Mouse (Mus musculus) CD8-positive naive resting alpha-beta T cell, adult 2 months (primary cell): ENCODE data around the gene Xpr1.

ENCODE experiments used
- DNase-seq, 2 experiments: peaks; one replicate each; pipeline ENCODE4 v3.0.0; 2022; ENCODE audit warnings: low read depth in 2 of 2, low spot score in 2 of 2

Gene Xpr1

GRCm38 (mm10) chr1:155416701-155417677 lies at the start of gene Xpr1:
Xpr1 (minus strand) TSS chr1:155417415.
- DNase-seq, result peak; percentile 93

- no peak for DNase-seq
Measured at GRCm38 (mm10) chr1:155463442-155463841, 46.2 kb upstream of the Xpr1 start.

- no peak for DNase-seq
Measured at GRCm38 (mm10) chr1:155462582-155462981, 45.4 kb upstream of the Xpr1 start.

GRCm38 (mm10) chr1:155457532-155457931 lies 40.3 kb upstream of the Xpr1 start:
- no peak for DNase-seq

- no peak for DNase-seq
Measured at GRCm38 (mm10) chr1:155453180-155453579, 36.0 kb upstream of the Xpr1 start.

GRCm38 (mm10) chr1:155448932-155449331 lies 31.7 kb upstream of the Xpr1 start:
- DNase-seq, result no peak

GRCm38 (mm10) chr1:155447277-155447676 lies 30.1 kb upstream of the Xpr1 start:
- no peak for DNase-seq

- DNase-seq, result no peak
Measured at GRCm38 (mm10) chr1:155443115-155443514, 25.9 kb upstream of the Xpr1 start.

- no peak for DNase-seq
Measured at GRCm38 (mm10) chr1:155442521-155443001, 25.3 kb upstream of the Xpr1 start.

- no peak for DNase-seq
Measured at GRCm38 (mm10) chr1:155439551-155439950, 22.3 kb upstream of the Xpr1 start.

GRCm38 (mm10) chr1:155438525-155438924 lies 21.3 kb upstream of the Xpr1 start:
- no peak for DNase-seq

GRCm38 (mm10) chr1:155429304-155429703 lies 12.1 kb upstream of the Xpr1 start:
- no peak for DNase-seq

GRCm38 (mm10) chr1:155427126-155427865 lies 10.1 kb upstream of the Xpr1 start:
- DNase-seq, result no peak

- DNase-seq, result no peak
Measured at GRCm38 (mm10) chr1:155425743-155426315, 8.6 kb upstream of the Xpr1 start.

GRCm38 (mm10) chr1:155425285-155425684 lies 8.1 kb upstream of the Xpr1 start:
- DNase-seq, result no peak

GRCm38 (mm10) chr1:155423801-155424200 lies 6.6 kb upstream of the Xpr1 start:
- DNase-seq, result no peak

GRCm38 (mm10) chr1:155422022-155422421 lies 4.8 kb upstream of the Xpr1 start:
- no peak for DNase-seq

- no peak for DNase-seq
Measured at GRCm38 (mm10) chr1:155416147-155416700, 991 bp downstream of the Xpr1 start.

- DNase-seq, result no peak
Measured at GRCm38 (mm10) chr1:155415421-155415820, 1.8 kb downstream of the Xpr1 start.

- DNase-seq, result no peak
Measured at GRCm38 (mm10) chr1:155412705-155413104, 4.5 kb downstream of the Xpr1 start.

GRCm38 (mm10) chr1:155408577-155408966 lies 8.6 kb downstream of the Xpr1 start:
- no peak for DNase-seq
